Mouse (Mus musculus): ENCODE results near the gene Rem1.

GRCm38 (mm10) chr2:152601275-152601960 lies 25.3 kb upstream of the Rem1 start:
- TF ChIP-seq CTCF (IDR thresholded peaks at IDR 0.05; ENCODE audit: insufficient read depth, low read depth, low read length) (0 out of 2 replicates have a peak, but pooled peaks have one; percentile 19), POLR2A (IDR thresholded peaks at IDR 0.05; ENCODE audit: insufficient read depth, low read depth, low read length) (no peak)

Data from olfactory bulb, adult 2 months (tissue).